Mouse (Mus musculus): ENCODE results near the gene Morn1.

DNA sequence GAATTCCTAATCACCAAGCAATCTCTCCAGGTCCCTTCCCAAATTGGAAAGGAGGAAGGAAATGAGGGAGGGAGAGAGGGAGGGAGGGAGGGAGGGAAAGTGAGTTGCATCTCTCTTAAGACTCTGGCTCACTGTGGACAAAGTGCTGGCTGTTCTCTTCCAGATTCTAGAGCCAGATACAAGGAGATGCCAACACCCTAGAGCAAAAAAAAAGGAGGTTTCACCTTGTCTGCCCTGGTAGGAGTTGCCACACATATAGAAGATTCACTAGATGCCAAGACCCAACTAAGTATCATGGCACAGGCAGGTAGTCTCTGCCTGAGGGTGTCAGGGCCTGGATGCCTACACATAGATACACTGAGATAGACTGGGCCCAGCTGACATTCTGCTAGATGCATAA, 79.5 kb downstream of the Morn1 start:
- no peak for TF ChIP-seq CTCF (IDR thresholded peaks at IDR 0.05; ENCODE audit: borderline replicate concordance, extremely low read depth, insufficient read depth, insufficient read length)
- no peak for TF ChIP-seq POLR2A (IDR thresholded peaks at IDR 0.05; ENCODE audit: borderline replicate concordance, extremely low read depth, insufficient read depth, insufficient read length, poor library complexity, severe bottlenecking)

All from brain, embryonic 14.5 days (tissue).